Mouse (Mus musculus): ENCODE measurements around the gene Taf1d. TPM values are rescaled to one million over a fixed set of nuclear protein-coding genes. Genes with fewer than 3 reads are reported as not detected.
"Not testable (repeated sequence)": the region's sequence is repeated elsewhere in the genome, so short reads cannot be mapped to it uniquely, and the experiment has no call there.

Gene Taf1d
- polyA plus RNA-seq, 1 experiment = 47.0 TPM

GRCm38 (mm10) chr9:15309425-15309824 lies 3.4 kb downstream of the Taf1d start:
- Histone ChIP-seq H3K36me3 (ENCODE audit: control insufficient read depth, insufficient read depth) (peaks cover 79% of the 10 kb centered on the region), H3K4me3 (ENCODE audit: insufficient read depth, poor library complexity, severe bottlenecking) (peak overlapping the region; percentile 12), H3K27me3 (ENCODE audit: control insufficient read depth, insufficient read depth, insufficient read length) (no peaks in the 10 kb centered on the region), H3K79me2 (ENCODE audit: control insufficient read depth, insufficient read depth) (peaks cover 90% of the 10 kb centered on the region), H3ac (ENCODE audit: control insufficient read depth, insufficient read length, low read depth) (no peak overlapping the region), H3K79me3 (ENCODE audit: low read depth) (peaks cover 62% of the 10 kb centered on the region)
- TF ChIP-seq CTCF (IDR thresholded peaks at IDR 0.05; ENCODE audit: control insufficient read depth, insufficient read depth, insufficient read length) = no peak
- TF ChIP-seq FOSL1 (IDR thresholded peaks at IDR 0.05; ENCODE audit: insufficient read depth, low read length, poor library complexity, severe bottlenecking) = no peak
- no peak for TF ChIP-seq MYOD1 (IDR thresholded peaks at IDR 0.05; ENCODE audit: control insufficient read depth, insufficient read length, low read depth)
- TF ChIP-seq MYOG (IDR thresholded peaks at IDR 0.05; ENCODE audit: control insufficient read depth, extremely low read depth, insufficient read length) = no peak
- TF ChIP-seq CEBPB (IDR thresholded peaks at IDR 0.05; ENCODE audit: low read depth) = no peak
- no peak for TF ChIP-seq MAX (IDR thresholded peaks at IDR 0.05)
- TF ChIP-seq USF1 (IDR thresholded peaks at IDR 0.05; ENCODE audit: low read depth) = no peak

GRCm38 (mm10) chr9:15310179-15310578 lies 4.2 kb downstream of the Taf1d start:
- Histone ChIP-seq H3ac (ENCODE audit: control insufficient read depth, insufficient read length, low read depth) (no peak overlapping the region), H3K4me3 (ENCODE audit: insufficient read depth, poor library complexity, severe bottlenecking) (no peak overlapping the region), H3K79me3 (ENCODE audit: low read depth) (peaks cover 62% of the 10 kb centered on the region), H3K36me3 (ENCODE audit: control insufficient read depth, insufficient read depth) (peaks cover 86% of the 10 kb centered on the region), H3K79me2 (ENCODE audit: control insufficient read depth, insufficient read depth) (peaks cover 90% of the 10 kb centered on the region), H3K27me3 (ENCODE audit: control insufficient read depth, insufficient read depth, insufficient read length) (no peaks in the 10 kb centered on the region)
- no peak for TF ChIP-seq MYOD1 (IDR thresholded peaks at IDR 0.05; ENCODE audit: control insufficient read depth, insufficient read length, low read depth)
- TF ChIP-seq MAX (IDR thresholded peaks at IDR 0.05) = no peak
- TF ChIP-seq MYOG (IDR thresholded peaks at IDR 0.05; ENCODE audit: control insufficient read depth, extremely low read depth, insufficient read length) = no peak
- no peak for TF ChIP-seq USF1 (IDR thresholded peaks at IDR 0.05; ENCODE audit: low read depth)

- Histone ChIP-seq H3K27me3 (ENCODE audit: control insufficient read depth, insufficient read depth, insufficient read length) (no peaks in the 10 kb centered on the region), H3K4me3 (ENCODE audit: insufficient read depth, poor library complexity, severe bottlenecking) (no peak overlapping the region), H3ac (ENCODE audit: control insufficient read depth, insufficient read length, low read depth) (no peak overlapping the region), H3K79me3 (ENCODE audit: low read depth) (peaks cover 51% of the 10 kb centered on the region), H3K36me3 (ENCODE audit: control insufficient read depth, insufficient read depth) (peaks cover 95% of the 10 kb centered on the region), H3K79me2 (ENCODE audit: control insufficient read depth, insufficient read depth) (peaks cover 72% of the 10 kb centered on the region)
- TF ChIP-seq MYOD1 (IDR thresholded peaks at IDR 0.05; ENCODE audit: control insufficient read depth, insufficient read length, low read depth) = no peak
- TF ChIP-seq CEBPB (IDR thresholded peaks at IDR 0.05; ENCODE audit: low read depth) = no peak
- TF ChIP-seq FOSL1 (IDR thresholded peaks at IDR 0.05; ENCODE audit: insufficient read depth, low read length, poor library complexity, severe bottlenecking) = no peak
- no peak for TF ChIP-seq USF1 (IDR thresholded peaks at IDR 0.05; ENCODE audit: low read depth)
- TF ChIP-seq MAX (IDR thresholded peaks at IDR 0.05) = no peak
- no peak for TF ChIP-seq MYOG (IDR thresholded peaks at IDR 0.05; ENCODE audit: control insufficient read depth, extremely low read depth, insufficient read length)
- TF ChIP-seq CTCF (IDR thresholded peaks at IDR 0.05; ENCODE audit: control insufficient read depth, insufficient read depth, insufficient read length) = no peak
Measured at GRCm38 (mm10) chr9:15312054-15312735, 6.2 kb downstream of the Taf1d start.

- Histone ChIP-seq H3K79me2 (ENCODE audit: control insufficient read depth, insufficient read depth) (peaks cover 57% of the 10 kb centered on the region), H3K36me3 (ENCODE audit: control insufficient read depth, insufficient read depth) (peaks cover 86% of the 10 kb centered on the region), H3K27me3 (ENCODE audit: control insufficient read depth, insufficient read depth, insufficient read length) (no peaks in the 10 kb centered on the region), H3ac (ENCODE audit: control insufficient read depth, insufficient read length, low read depth) (no peak overlapping the region), H3K79me3 (ENCODE audit: low read depth) (peaks cover 37% of the 10 kb centered on the region), H3K4me3 (ENCODE audit: insufficient read depth, poor library complexity, severe bottlenecking) (no peak overlapping the region)
- no peak for TF ChIP-seq MYOG (IDR thresholded peaks at IDR 0.05; ENCODE audit: control insufficient read depth, extremely low read depth, insufficient read length)
- no peak for TF ChIP-seq MAX (IDR thresholded peaks at IDR 0.05)
- no peak for TF ChIP-seq FOSL1 (IDR thresholded peaks at IDR 0.05; ENCODE audit: insufficient read depth, low read length, poor library complexity, severe bottlenecking)
- TF ChIP-seq CTCF (IDR thresholded peaks at IDR 0.05; ENCODE audit: control insufficient read depth, insufficient read depth, insufficient read length) = no peak
- TF ChIP-seq MYOD1 (IDR thresholded peaks at IDR 0.05; ENCODE audit: control insufficient read depth, insufficient read length, low read depth) = no peak
- no peak for TF ChIP-seq CEBPB (IDR thresholded peaks at IDR 0.05; ENCODE audit: low read depth)
- TF ChIP-seq USF1 (IDR thresholded peaks at IDR 0.05; ENCODE audit: low read depth) = no peak
Measured at GRCm38 (mm10) chr9:15313633-15314032, 7.6 kb downstream of the Taf1d start.

- H3K79me2 ChIP-seq (ENCODE audit: control insufficient read depth, insufficient read depth) = peaks cover 47% of the 10 kb centered on the region
- H3ac ChIP-seq (ENCODE audit: control insufficient read depth, insufficient read length, low read depth) = no peak overlapping the region
- H3K4me3 ChIP-seq (ENCODE audit: insufficient read depth, poor library complexity, severe bottlenecking) = no peak overlapping the region
- peaks cover 76% of the 10 kb centered on the region for H3K36me3 ChIP-seq (ENCODE audit: control insufficient read depth, insufficient read depth)
- H3K79me3 ChIP-seq (ENCODE audit: low read depth) = peaks cover 27% of the 10 kb centered on the region
- no peaks in the 10 kb centered on the region for H3K27me3 ChIP-seq (ENCODE audit: control insufficient read depth, insufficient read depth, insufficient read length)
- TF ChIP-seq CEBPB (IDR thresholded peaks at IDR 0.05; ENCODE audit: low read depth) (no peak), USF1 (IDR thresholded peaks at IDR 0.05; ENCODE audit: low read depth) (no peak), FOSL1 (IDR thresholded peaks at IDR 0.05; ENCODE audit: insufficient read depth, low read length, poor library complexity, severe bottlenecking) (no peak), MYOG (IDR thresholded peaks at IDR 0.05; ENCODE audit: control insufficient read depth, extremely low read depth, insufficient read length) (no peak), MYOD1 (IDR thresholded peaks at IDR 0.05; ENCODE audit: control insufficient read depth, insufficient read length, low read depth) (no peak), MAX (IDR thresholded peaks at IDR 0.05) (no peak), CTCF (IDR thresholded peaks at IDR 0.05; ENCODE audit: control insufficient read depth, insufficient read depth, insufficient read length) (no peak)
Measured at GRCm38 (mm10) chr9:15314619-15315018, 8.6 kb downstream of the Taf1d start.

- H3ac ChIP-seq (ENCODE audit: control insufficient read depth, insufficient read length, low read depth); H3K4me3 ChIP-seq (ENCODE audit: insufficient read depth, poor library complexity, severe bottlenecking); H3K27me3 ChIP-seq (ENCODE audit: control insufficient read depth, insufficient read depth, insufficient read length): not testable (repeated sequence)
- Histone ChIP-seq H3K79me3 (ENCODE audit: low read depth) (peaks cover 12% of the 10 kb centered on the region), H3K36me3 (ENCODE audit: control insufficient read depth, insufficient read depth) (peaks cover 65% of the 10 kb centered on the region), H3K79me2 (ENCODE audit: control insufficient read depth, insufficient read depth) (peaks cover 31% of the 10 kb centered on the region)
Measured at GRCm38 (mm10) chr9:15316296-15316695, 10.3 kb downstream of the Taf1d start.
